Mouse (Mus musculus): ENCODE measurements around the gene Spin2f. TPM values are rescaled to one million over a fixed set of nuclear protein-coding genes. Genes with fewer than 3 reads are reported as not detected.

The Spin2f gene
- polyA plus RNA-seq (2012; rRNA removed): not detected in 2 replicates

DNA sequence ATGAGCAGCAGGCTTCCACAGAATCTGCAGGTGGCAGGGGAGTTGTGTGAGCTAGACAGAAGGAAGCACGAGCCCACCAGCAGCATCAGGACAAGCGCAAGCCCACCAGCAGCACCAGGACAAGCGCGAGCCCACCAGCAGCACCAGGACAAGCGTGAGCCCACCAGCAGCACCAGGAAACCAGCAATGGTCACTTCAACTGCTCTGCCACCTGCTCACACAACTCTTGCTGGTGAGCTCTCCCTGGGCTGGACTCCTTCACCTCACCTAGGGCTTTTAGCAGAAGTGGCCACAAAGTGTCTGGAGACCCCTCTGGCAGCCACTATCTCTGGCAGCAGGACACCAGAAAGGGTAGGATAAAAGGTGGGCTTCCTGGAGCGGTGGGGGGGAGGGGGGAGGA, at the start of gene Spin2f:
Gene Spin2f (plus strand): TSS at position 301 of the 400 bp plus-strand sequence.

Other genes starting within 250 kb of the Spin2f start
- gene Btbd35f29, start 136.2 kb upstream of the Spin2f start, polyA plus RNA-seq (2012; rRNA removed): not detected in 2 replicates
- not detected in 2 replicates for gene Btbd35f26, start 82.6 kb downstream of the Spin2f start, polyA plus RNA-seq (2012; rRNA removed)
- gene Btbd35f19, start 130.0 kb downstream of the Spin2f start, polyA plus RNA-seq (2012; rRNA removed): not detected in 2 replicates

All from colon, adult 2 months (tissue).